ENCODE assay signal across 8 mouse cellular contexts in genomic region chr16:30586935-30587493, GRCm38 (mm10). TPM values are rescaled to one million over a fixed set of nuclear protein-coding genes. Genes with fewer than 3 reads are reported as not detected.
A peak's percentile ranks its signal among the peaks of the same experiment; 100 is the strongest.
DNase-seq lines count a peak whose midpoint lies in the region; ATAC-seq and TF ChIP-seq lines count a peak whose summit lies in the region.

No protein-coding gene starts in this region.

- no peak for DNase-seq in cerebellum, adult 2 months
- no peak for DNase-seq in cerebellum, postnatal 25 days
- no peak for DNase-seq in spleen, adult 2 months (ENCODE audit: low read depth in 1 of 2, low spot score in 2 of 2)
- DNase-seq in spleen, postnatal 4 days (ENCODE audit: low spot score in 2 of 2): no peak
- DNase-seq in liver, embryonic 13.5 days: no peak
- DNase-seq in testis, postnatal 14 days (ENCODE audit: low spot score): peak; percentile 57
- DNase-seq in right cerebral cortex, postnatal 36 days (ENCODE audit: low spot score in 2 of 2): no peak
- no peak for DNase-seq in c-Kit-positive CD71-positive TER-119-positive erythroid progenitor cells, embryonic 14.5 days (ENCODE audit: low spot score)

- H3K4me1 ChIP-seq in cerebellum, adult 2 months (ENCODE audit: control insufficient read depth, insufficient read depth, low read length): no peaks in the 10 kb centered on the region
- peaks cover 3% of the 10 kb centered on the region; the same call in 1 of the 2 replicates for H3K4me1 ChIP-seq in spleen, adult 2 months (ENCODE audit: control insufficient read depth, insufficient read depth, insufficient read length)
- peaks cover 18% of the 10 kb centered on the region for H3K4me1 ChIP-seq in liver, embryonic 13.5 days (replicated peaks)

- H3K9ac ChIP-seq in liver, embryonic 13.5 days: peak overlapping the region; percentile 83

- no peak for TF ChIP-seq CTCF in cerebellum, adult 2 months (IDR thresholded peaks at IDR 0.05; ENCODE audit: borderline replicate concordance, insufficient read depth, low read depth, low read length)
- TF ChIP-seq CTCF in spleen, adult 2 months (IDR thresholded peaks at IDR 0.05; ENCODE audit: extremely low read depth, insufficient read depth, insufficient read length, insufficient replicate concordance): no peak

- H3K9me3 ChIP-seq in liver, embryonic 13.5 days (replicated peaks): no peaks in the 10 kb centered on the region

- H3K4me2 ChIP-seq in liver, embryonic 13.5 days: peak overlapping the region; percentile 86

- peak overlapping the region; percentile 81 for H3K4me3 ChIP-seq in cerebellum, adult 2 months (replicated peaks; ENCODE audit: insufficient read depth, low read depth, low read length)
- peak overlapping the region; percentile 97 for H3K4me3 ChIP-seq in spleen, adult 2 months (ENCODE audit: extremely low read depth, insufficient read depth, insufficient read length)
- peak overlapping the region; percentile 92 for H3K4me3 ChIP-seq in liver, embryonic 13.5 days (replicated peaks)

- peaks cover 24% of the 10 kb centered on the region for H3K36me3 ChIP-seq in spleen, adult 2 months (ENCODE audit: control insufficient read depth, insufficient read depth, low read length)
- peaks cover 36% of the 10 kb centered on the region for H3K36me3 ChIP-seq in liver, embryonic 13.5 days

- ATAC-seq in liver, embryonic 13.5 days (ENCODE audit: low read depth): peak; percentile 43

- 0 out of 2 replicates have a peak overlapping the region, but pooled peaks have one; percentile 45 for H3K27ac ChIP-seq in cerebellum, adult 2 months (ENCODE audit: insufficient read depth, low read length)
- peak overlapping the region; percentile 75 for H3K27ac ChIP-seq in spleen, adult 2 months (ENCODE audit: insufficient read depth, low read length)
- peak overlapping the region; percentile 62 for H3K27ac ChIP-seq in liver, embryonic 13.5 days

- no peaks in the 10 kb centered on the region for H3K27me3 ChIP-seq in cerebellum, adult 2 months (ENCODE audit: control insufficient read depth, insufficient read depth, low read length)
- H3K27me3 ChIP-seq in spleen, adult 2 months (ENCODE audit: control insufficient read depth, insufficient read depth, low read length): no peaks in the 10 kb centered on the region
- no peaks in the 10 kb centered on the region for H3K27me3 ChIP-seq in liver, embryonic 13.5 days

- TF ChIP-seq POLR2A in cerebellum, adult 2 months (IDR thresholded peaks at IDR 0.05; ENCODE audit: borderline replicate concordance, insufficient read depth, low read length): no peak
- TF ChIP-seq POLR2A in spleen, adult 2 months (IDR thresholded peaks at IDR 0.05; ENCODE audit: low read depth, low read length): no peak

- WGBS in cerebellum, adult 2 months: 1% methylated on average over 19 of the region's 19 CpGs
- WGBS in spleen, adult 2 months: 1% methylated on average over 19 of the region's 19 CpGs
- WGBS in liver, embryonic 13.5 days (ENCODE audit: insufficient replicate concordance): under 1% methylated on average over 19 of the region's 19 CpGs

RNA-seq across cellular contexts. Expression of gene Lsg1, which starts 0.4 kb away (rescaled TPM):
- polyA plus RNA-seq in cerebellum, adult 2 months (2012; rRNA removed): 20.3 and 21.5 TPM in 2 replicates
- polyA plus RNA-seq in spleen, adult 2 months (2012; rRNA removed): 9.6 and 10.2 TPM in 2 replicates
- 36.9 and 45.8 TPM in 2 replicates for polyA plus RNA-seq in liver, embryonic 13.5 days (2015; fragmentation: Nextera tagmentation; extraction: Ambion mirVana)

RNA-seq across cellular contexts. Expression of gene Fam43a, which starts 12.5 kb away (rescaled TPM):
- 15.2 and 16.0 TPM in 2 replicates for polyA plus RNA-seq in cerebellum, adult 2 months (2012; rRNA removed)
- 56.3 and 74.7 TPM in 2 replicates for polyA plus RNA-seq in spleen, adult 2 months (2012; rRNA removed)
- polyA plus RNA-seq in liver, embryonic 13.5 days (2015; fragmentation: Nextera tagmentation; extraction: Ambion mirVana): 5.0 and 5.9 TPM in 2 replicates

RNA-seq across cellular contexts. Expression of gene Tmem44, which starts 36.4 kb away (rescaled TPM):
- polyA plus RNA-seq in cerebellum, adult 2 months (2012; rRNA removed): 17.4 and 20.8 TPM in 2 replicates
- polyA plus RNA-seq in spleen, adult 2 months (2012; rRNA removed): 2.7 and 3.5 TPM in 2 replicates
- polyA plus RNA-seq in liver, embryonic 13.5 days (2015; fragmentation: Nextera tagmentation; extraction: Ambion mirVana): 1.0 and 1.2 TPM in 2 replicates
